Mouse (Mus musculus): Measurements from ENCODE around the gene Ephx1. TPM values are rescaled to one million over a fixed set of nuclear protein-coding genes. Genes with fewer than 3 reads are reported as not detected.

The Ephx1 gene
- total and polyA plus RNA-seq, 2 experiments from 2014 or later: 9.7 to 13.8 TPM

GRCm38 (mm10) chr1:181015558-181015957 is 5.1 kb downstream of the Ephx1 start:
- ATAC-seq (ENCODE audit: low FRiP score): no peak
- Histone ChIP-seq H3K9me3 (ENCODE audit: low read length) (no peaks in the 10 kb centered on the region), H3K27ac (ENCODE audit: low read depth, low read length) (no peak overlapping the region)

GRCm38 (mm10) chr1:181014731-181015500 is 5.8 kb downstream of the Ephx1 start:
- no peak overlapping the region for H3K9ac ChIP-seq (replicated peaks; ENCODE audit: low read length, poor library complexity, severe bottlenecking)
- H3K9me3 ChIP-seq (ENCODE audit: low read length): no peaks in the 10 kb centered on the region
- 75% methylated on average over 6 of the region's 6 CpGs for WGBS
- H3K4me2 ChIP-seq (ENCODE audit: low read depth, low read length, poor library complexity, severe bottlenecking): no peak overlapping the region
- H3K36me3 ChIP-seq (ENCODE audit: insufficient read depth, low read length): no peaks in the 10 kb centered on the region
- no peak overlapping the region for H3K27ac ChIP-seq (ENCODE audit: low read depth, low read length)
- DNase-seq (ENCODE audit: low spot score) (peak; percentile 10), ATAC-seq (ENCODE audit: low FRiP score) (no peak)
- no peaks in the 10 kb centered on the region for H3K27me3 ChIP-seq (ENCODE audit: insufficient read depth, low read length)
- no peak for TF ChIP-seq CTCF (IDR thresholded peaks at IDR 0.05)
- no peak overlapping the region for H3K4me3 ChIP-seq (ENCODE audit: low read depth, low read length)
- no peaks in the 10 kb centered on the region; the same call in 1 of the 2 replicates for H3K4me1 ChIP-seq (ENCODE audit: insufficient read depth, low read length)

More at GRCm38 (mm10) chr1:181015558-181015957, 5.1 kb downstream of the Ephx1 start:
- no peaks in the 10 kb centered on the region for H3K27me3 ChIP-seq (ENCODE audit: insufficient read depth, low read length)
- H3K4me1 ChIP-seq (ENCODE audit: insufficient read depth, low read length): no peaks in the 10 kb centered on the region; the same call in 1 of the 2 replicates
- H3K36me3 ChIP-seq (ENCODE audit: insufficient read depth, low read length): no peaks in the 10 kb centered on the region
- H3K4me3 ChIP-seq (ENCODE audit: low read depth, low read length): no peak overlapping the region
- H3K9ac ChIP-seq (replicated peaks; ENCODE audit: low read length, poor library complexity, severe bottlenecking): no peak overlapping the region
- no peak for TF ChIP-seq CTCF (IDR thresholded peaks at IDR 0.05)
- DNase-seq (ENCODE audit: low spot score): peak; percentile 44
- H3K4me2 ChIP-seq (ENCODE audit: low read depth, low read length, poor library complexity, severe bottlenecking): no peak overlapping the region

- H3K27me3 ChIP-seq (ENCODE audit: insufficient read depth, low read length): no peaks in the 10 kb centered on the region
- no peak overlapping the region for H3K9ac ChIP-seq (replicated peaks; ENCODE audit: low read length, poor library complexity, severe bottlenecking)
- H3K27ac ChIP-seq (ENCODE audit: low read depth, low read length): no peak overlapping the region
- ATAC-seq (ENCODE audit: low FRiP score) (no peak), DNase-seq (ENCODE audit: low spot score) (no peak)
- 70% methylated on average over 6 of the region's 6 CpGs for WGBS
- TF ChIP-seq CTCF (IDR thresholded peaks at IDR 0.05): no peak
- H3K9me3 ChIP-seq (ENCODE audit: low read length): no peaks in the 10 kb centered on the region
- H3K4me3 ChIP-seq (ENCODE audit: low read depth, low read length): no peak overlapping the region
- H3K36me3 ChIP-seq (ENCODE audit: insufficient read depth, low read length): no peaks in the 10 kb centered on the region
- no peaks in the 10 kb centered on the region; the same call in 1 of the 2 replicates for H3K4me1 ChIP-seq (ENCODE audit: insufficient read depth, low read length)
- no peak overlapping the region for H3K4me2 ChIP-seq (ENCODE audit: low read depth, low read length, poor library complexity, severe bottlenecking)
These were observed 7.3 kb downstream of the Ephx1 start for GRCm38 (mm10) chr1:181013446-181013845.

GRCm38 (mm10) chr1:181012416-181012815 is 8.3 kb downstream of the Ephx1 start:
- no peaks in the 10 kb centered on the region; the same call in 1 of the 2 replicates for H3K4me1 ChIP-seq (ENCODE audit: insufficient read depth, low read length)
- no peaks in the 10 kb centered on the region for H3K27me3 ChIP-seq (ENCODE audit: insufficient read depth, low read length)
- 74% methylated on average over 3 of the region's 3 CpGs for WGBS
- DNase-seq (ENCODE audit: low spot score): no peak
- H3K9ac ChIP-seq (replicated peaks; ENCODE audit: low read length, poor library complexity, severe bottlenecking): no peak overlapping the region
- H3K4me2 ChIP-seq (ENCODE audit: low read depth, low read length, poor library complexity, severe bottlenecking): no peak overlapping the region
- no peak overlapping the region for H3K4me3 ChIP-seq (ENCODE audit: low read depth, low read length)
- no peak for ATAC-seq (ENCODE audit: low FRiP score)
- H3K27ac ChIP-seq (ENCODE audit: low read depth, low read length): no peak overlapping the region
- no peaks in the 10 kb centered on the region for H3K9me3 ChIP-seq (ENCODE audit: low read length)
- H3K36me3 ChIP-seq (ENCODE audit: insufficient read depth, low read length): no peaks in the 10 kb centered on the region
- no peak for TF ChIP-seq CTCF (IDR thresholded peaks at IDR 0.05)

- WGBS: 64% methylated on average over 5 of the region's 5 CpGs
- H3K36me3 ChIP-seq (ENCODE audit: insufficient read depth, low read length): no peaks in the 10 kb centered on the region
- H3K9ac ChIP-seq (replicated peaks; ENCODE audit: low read length, poor library complexity, severe bottlenecking): no peak overlapping the region
- no peaks in the 10 kb centered on the region for H3K27me3 ChIP-seq (ENCODE audit: insufficient read depth, low read length)
- no peaks in the 10 kb centered on the region for H3K9me3 ChIP-seq (ENCODE audit: low read length)
- ATAC-seq (ENCODE audit: low FRiP score) (no peak), DNase-seq (ENCODE audit: low spot score) (no peak)
- H3K4me2 ChIP-seq (ENCODE audit: low read depth, low read length, poor library complexity, severe bottlenecking): no peak overlapping the region
- no peak overlapping the region for H3K27ac ChIP-seq (ENCODE audit: low read depth, low read length)
- TF ChIP-seq CTCF (IDR thresholded peaks at IDR 0.05): no peak
- no peaks in the 10 kb centered on the region for H3K4me1 ChIP-seq (ENCODE audit: insufficient read depth, low read length)
- no peak overlapping the region for H3K4me3 ChIP-seq (ENCODE audit: low read depth, low read length)
These were observed 9.1 kb downstream of the Ephx1 start for GRCm38 (mm10) chr1:181011601-181012000.

- 67% methylated on average over 4 of the region's 4 CpGs for WGBS
- TF ChIP-seq CTCF (IDR thresholded peaks at IDR 0.05): no peak
These were observed 10.4 kb downstream of the Ephx1 start for GRCm38 (mm10) chr1:181010171-181010932.

More at GRCm38 (mm10) chr1:181010171-181010932, 10.4 kb downstream of the Ephx1 start:
- DNase-seq (ENCODE audit: low spot score) (no peak), ATAC-seq (ENCODE audit: low FRiP score) (no peak)
- Histone ChIP-seq H3K4me3 (ENCODE audit: low read depth, low read length) (no peak overlapping the region), H3K9me3 (ENCODE audit: low read length) (no peaks in the 10 kb centered on the region), H3K27ac (ENCODE audit: low read depth, low read length) (no peak overlapping the region), H3K9ac (replicated peaks; ENCODE audit: low read length, poor library complexity, severe bottlenecking) (0 out of 2 replicates have a peak overlapping the region, but pooled peaks have one; percentile 39), H3K36me3 (ENCODE audit: insufficient read depth, low read length) (no peaks in the 10 kb centered on the region), H3K4me2 (ENCODE audit: low read depth, low read length, poor library complexity, severe bottlenecking) (no peak overlapping the region), H3K4me1 (ENCODE audit: insufficient read depth, low read length) (no peaks in the 10 kb centered on the region), H3K27me3 (ENCODE audit: insufficient read depth, low read length) (no peaks in the 10 kb centered on the region)

Data from midbrain, postnatal 0 days (tissue).